Mouse (Mus musculus) embryonic stem cell, embryonic (primary cell): ENCODE data around the gene Gpatch8.

Experiments
- CTCF ChIA-PET, 4 experiments: fragments of 300-600 bp in 2 of 4; fragments of 350-600 bp in 2 of 4; sonication (Branson Sonifier 250); formaldehyde crosslinking; loops; one replicate each; lab custom pipeline; 2022; ENCODE audit warnings: inconsistent platforms in 2 of 4; lab: Charles Lee
- POLR2A ChIA-PET, 4 experiments: fragments of 300-600 bp in 2 of 4; fragments of 350-600 bp in 2 of 4; sonication (Branson Sonifier 250); formaldehyde crosslinking; loops; one replicate each; lab custom pipeline; 2022; ENCODE audit warnings: antibody characterized with exemption in 4 of 4, inconsistent platforms in 1 of 4; lab: Charles Lee

The Gpatch8 gene

GRCm38 (mm10) chr11:102557386-102557785, 1.2 kb upstream of the Gpatch8 start:
- POLR2A ChIA-PET, result interaction anchor here (0.6 to 2.6 kb wide), 29 partner anchors 8 to 744 kb away, joined by 3 to 13 read pairs (median 4); partner anchors contain the start of genes BC030867 (in 1 of the 4), Fzd2 (in 1 of the 4), Gm11627 (in 1 of the 4) and Grn (in 1 of the 4)
- CTCF ChIA-PET, result interaction anchor here in 1 of 4 experiments (0.6 to 1.1 kb wide), 4 partner anchors 18 to 981 kb away, joined by 3 to 7 read pairs (median 5); no protein-coding TSS in a partner anchor

GRCm38 (mm10) chr11:102556716-102557074, 503 bp upstream of the Gpatch8 start:
- CTCF ChIA-PET, result interaction anchor here in 2 of 4 experiments (0.5 to 1.1 kb wide), 9 partner anchors 16 to 981 kb away, joined by 3 to 7 read pairs (median 4); partner anchors contain the start of gene Gm11627 (in 1 of the 2)

GRCm38 (mm10) chr11:102555400-102556030, 677 bp downstream of the Gpatch8 start:
- CTCF ChIA-PET, result interaction anchor here in 1 of 4 experiments (0.6 kb wide), 2 partner anchors 271 to 404 kb away, joined by 3 read pairs; no protein-coding TSS in a partner anchor

More at GRCm38 (mm10) chr11:102556716-102557074, 503 bp upstream of the Gpatch8 start:
- POLR2A ChIA-PET, result interaction anchor here (0.6 to 2.6 kb wide), 36 partner anchors 9 to 743 kb away, joined by 3 to 13 read pairs (median 4); partner anchors contain the start of genes BC030867 (in 1 of the 4), Fzd2 (in 1 of the 4), Gm11627 (in 1 of the 4) and Grn (in 1 of the 4)

GRCm38 (mm10) chr11:102552051-102552450, 4.1 kb downstream of the Gpatch8 start:
- ChIA-PET CTCF (no interaction called here), POLR2A (interaction anchor here (0.7 to 1.3 kb wide), 7 partner anchors 10 to 568 kb away, joined by 3 to 13 read pairs (median 5); partner anchors contain the start of gene Cfap97d1 (in 1 of the 4))

More at GRCm38 (mm10) chr11:102555400-102556030, 677 bp downstream of the Gpatch8 start:
- POLR2A ChIA-PET, result interaction anchor here in 3 of 4 experiments (0.6 to 1.2 kb wide), 5 partner anchors 12 to 255 kb away, joined by 3 to 4 read pairs (median 3); partner anchors contain the start of gene Gm11627 (in 1 of the 3)

GRCm38 (mm10) chr11:102551176-102551575, 5.0 kb downstream of the Gpatch8 start:
- CTCF ChIA-PET, result no interaction called here
- POLR2A ChIA-PET, result interaction anchor here in 1 of 4 experiments (0.5 kb wide), 1 partner anchor 374 kb away, joined by 4 read pairs; no protein-coding TSS in a partner anchor

- POLR2A ChIA-PET, result interaction anchor here in 3 of 4 experiments (0.5 to 2.7 kb wide), 5 partner anchors 11 to 492 kb away, joined by 3 to 12 read pairs (median 3); no protein-coding TSS in a partner anchor
- CTCF ChIA-PET, result interaction anchor here in 1 of 4 experiments (1.7 kb wide), 1 partner anchor 94 kb away, joined by 3 read pairs; the partner anchor contains the start of gene Fam171a2
These were observed 14.7 kb downstream of the Gpatch8 start for GRCm38 (mm10) chr11:102541471-102541870.

GRCm38 (mm10) chr11:102540286-102540685, 15.9 kb downstream of the Gpatch8 start:
- ChIA-PET POLR2A (interaction anchor here in 3 of 4 experiments (0.6 to 2.7 kb wide), 13 partner anchors 14 to 578 kb away, joined by 3 to 13 read pairs (median 3); no protein-coding TSS in a partner anchor), CTCF (interaction anchor here (0.6 to 1.7 kb wide), 9 partner anchors 32 to 486 kb away, joined by 3 to 6 read pairs (median 3); partner anchors contain the start of gene Fam171a2 (in 2 of the 4))

GRCm38 (mm10) chr11:102539690-102540089, 16.5 kb downstream of the Gpatch8 start:
- ChIA-PET POLR2A (interaction anchor here in 2 of 4 experiments (0.6 to 1.8 kb wide), 11 partner anchors 16 to 577 kb away, joined by 3 to 5 read pairs (median 3); no protein-coding TSS in a partner anchor), CTCF (interaction anchor here (0.6 to 1.7 kb wide), 6 partner anchors 106 to 486 kb away, joined by 3 to 5 read pairs (median 4); no protein-coding TSS in a partner anchor)

GRCm38 (mm10) chr11:102536210-102536609, 20.0 kb downstream of the Gpatch8 start:
- ChIA-PET CTCF (interaction anchor here in 1 of 4 experiments (1.2 kb wide), 1 partner anchor 36 kb away, joined by 3 read pairs; no protein-coding TSS in a partner anchor), POLR2A (interaction anchor here in 1 of 4 experiments (0.9 kb wide), 1 partner anchor 28 kb away, joined by 4 read pairs; no protein-coding TSS in a partner anchor)

GRCm38 (mm10) chr11:102534078-102534477, 22.1 kb downstream of the Gpatch8 start:
- CTCF ChIA-PET, result interaction anchor here in 1 of 4 experiments (0.5 kb wide), 1 partner anchor 105 kb away, joined by 3 read pairs; no protein-coding TSS in a partner anchor
- POLR2A ChIA-PET, result interaction anchor here in 1 of 4 experiments (1.1 kb wide), 1 partner anchor 11 kb away, joined by 3 read pairs; no protein-coding TSS in a partner anchor

- CTCF ChIA-PET, result interaction anchor here in 1 of 4 experiments (0.6 to 0.7 kb wide), 2 partner anchors 55 to 296 kb away, joined by 3 to 5 read pairs; no protein-coding TSS in a partner anchor
These were observed 24.8 kb downstream of the Gpatch8 start for GRCm38 (mm10) chr11:102531425-102531824.

GRCm38 (mm10) chr11:102514793-102515424, 41.3 kb downstream of the Gpatch8 start:
- CTCF ChIA-PET, result no interaction called here
- POLR2A ChIA-PET, result no interaction called here

More at GRCm38 (mm10) chr11:102531425-102531824, 24.8 kb downstream of the Gpatch8 start:
- POLR2A ChIA-PET, result interaction anchor here in 2 of 4 experiments (0.7 to 1.5 kb wide), 2 partner anchors 14 to 46 kb away, joined by 3 read pairs; no protein-coding TSS in a partner anchor

GRCm38 (mm10) chr11:102510226-102510625, 46.0 kb downstream of the Gpatch8 start:
- CTCF ChIA-PET, result no interaction called here

GRCm38 (mm10) chr11:102496732-102497131, 59.5 kb downstream of the Gpatch8 start:
- ChIA-PET POLR2A (interaction anchor here (0.7 to 1.3 kb wide), 10 partner anchors 8 to 99 kb away, joined by 3 to 5 read pairs (median 3); no protein-coding TSS in a partner anchor), CTCF (interaction anchor here in 2 of 4 experiments (1.0 to 1.6 kb wide), 2 partner anchors 10 kb away, joined by 3 read pairs; no protein-coding TSS in a partner anchor)

More at GRCm38 (mm10) chr11:102510226-102510625, 46.0 kb downstream of the Gpatch8 start:
- POLR2A ChIA-PET, result no interaction called here

GRCm38 (mm10) chr11:102496206-102496605, 60.0 kb downstream of the Gpatch8 start:
- ChIA-PET CTCF (interaction anchor here in 1 of 4 experiments (1.6 kb wide), 1 partner anchor 9 kb away, joined by 3 read pairs; no protein-coding TSS in a partner anchor), POLR2A (interaction anchor here (0.7 to 1.2 kb wide), 7 partner anchors 9 to 100 kb away, joined by 3 to 5 read pairs (median 3); no protein-coding TSS in a partner anchor)

GRCm38 (mm10) chr11:102495742-102496141, 60.5 kb downstream of the Gpatch8 start:
- CTCF ChIA-PET, result interaction anchor here in 1 of 4 experiments (0.8 kb wide), 1 partner anchor 10 kb away, joined by 3 read pairs; no protein-coding TSS in a partner anchor
- POLR2A ChIA-PET, result interaction anchor here in 3 of 4 experiments (0.7 to 1.5 kb wide), 7 partner anchors 9 to 100 kb away, joined by 3 to 5 read pairs (median 3); no protein-coding TSS in a partner anchor

- POLR2A ChIA-PET, result interaction anchor here in 2 of 4 experiments (0.6 to 1.5 kb wide), 11 partner anchors 10 to 114 kb away, joined by 3 to 5 read pairs (median 3); no protein-coding TSS in a partner anchor
- CTCF ChIA-PET, result interaction anchor here (0.6 to 0.9 kb wide), 7 partner anchors 8 to 104 kb away, joined by 3 to 7 read pairs (median 3); no protein-coding TSS in a partner anchor
These were observed 61.1 kb downstream of the Gpatch8 start for GRCm38 (mm10) chr11:102495114-102495513.
